Mouse (Mus musculus) embryonic facial prominence, embryonic 11.5 days (tissue): ENCODE data around the gene Slx1b. TPM values are rescaled to one million over a fixed set of nuclear protein-coding genes. Genes with fewer than 3 reads are reported as not detected.
A peak's percentile ranks its signal among the peaks of the same experiment; 100 is the strongest.

Source experiments
- ATAC-seq: fragments of 200-750 bp; cut with Nextera tagmentation; replicated peaks from 2 replicates; pipeline ENCODE4 v1.8.0; 2017; ENCODE audit warnings: low read depth; ENCODE audit not compliant: insufficient number of reproducible peaks, low FRiP score, low TSS enrichment
- DNase-seq: peaks from one replicate; pipeline ENCODE4 v3.0.0-alpha.2; 2015; ENCODE audit warnings: low spot score
- H3K27ac ChIP-seq: fragments of 300-500 bp; sonication (generic); replicated peaks from 2 replicates; pipeline ENCODE4 v1.5.1; 2014; ENCODE audit warnings: mild to moderate bottlenecking, low read depth, low read length, control low read depth
- H3K27me3 ChIP-seq: fragments of 300-500 bp; sonication (generic); 2 replicates; pipeline ENCODE4 v1.6.1; 2014; ENCODE audit warnings: mild to moderate bottlenecking, low read length, moderate library complexity, mixed read lengths; ENCODE audit not compliant: control insufficient read depth, insufficient read depth
- H3K36me3 ChIP-seq: fragments of 300-500 bp; sonication (generic); replicated peaks from 2 replicates; pipeline ENCODE4 v1.6.1; 2014; ENCODE audit warnings: low read depth, mild to moderate bottlenecking, low read length, moderate library complexity, mixed read lengths; ENCODE audit not compliant: control insufficient read depth, insufficient read depth
- H3K4me1 ChIP-seq: fragments of 300-500 bp; sonication (generic); 2 replicates; pipeline ENCODE4 v1.6.1; 2014; ENCODE audit warnings: low read length, mixed read lengths; ENCODE audit not compliant: control insufficient read depth, insufficient read depth
- H3K4me2 ChIP-seq: fragments of 300-500 bp; sonication (generic); 2 replicates; pipeline ENCODE4 v1.6.1; 2014; ENCODE audit warnings: low read depth, mild to moderate bottlenecking, control low read depth, low read length, moderate library complexity
- H3K4me3 ChIP-seq: fragments of 300-500 bp; sonication (generic); 2 replicates; pipeline ENCODE4 v1.5.1; 2014; ENCODE audit warnings: low read depth, low read length, control low read depth
- H3K9ac ChIP-seq: fragments of 300-500 bp; sonication (generic); replicated peaks from 2 replicates; pipeline ENCODE4 v1.6.1; 2014; ENCODE audit warnings: mild to moderate bottlenecking, control low read depth, low read length
- H3K9me3 ChIP-seq: fragments of 300-500 bp; sonication (generic); replicated peaks from 2 replicates; pipeline ENCODE4 v1.6.1; 2016; ENCODE audit warnings: mild to moderate bottlenecking, low read length, inconsistent platforms, mixed read lengths; ENCODE audit not compliant: control insufficient read depth
- WGBS: fragments of 180-500 bp; shearing (Covaris S2); extraction: QIAGEN DNeasy Blood & Tissue Kit; methylation state at CpG from one replicate; pipeline ENCODE4 v1.1.7; 2014; 5-methylcytosine and 5-hydroxymethylcytosine counted together
- polyA plus RNA-seq: library from polyadenylated mRNA; unstranded; fragments of >200 nt; fragmentation: Nextera tagmentation; extraction: Ambion mirVana; gene quantifications from 2 replicates; pipeline ENCODE4 v1.2.1, GENCODE M21; 2014

The Slx1b gene
- polyA plus RNA-seq, 1 experiment from 2014 or later, result 10.4 TPM

GRCm38 (mm10) chr7:126708175-126708952 lies 12.8 kb upstream of the Slx1b start:
- no peak overlapping the region for H3K4me2 ChIP-seq
- ATAC-seq, result no peak
- 87% methylated on average over 10 of the region's 10 CpGs for WGBS

GRCm38 (mm10) chr7:126707442-126708174 lies 12.0 kb upstream of the Slx1b start, which contains the start of gene Coro1a:
Gene Coro1a (minus strand): TSS chr7:126707787.
- WGBS, result 89% methylated on average over 19 of the region's 19 CpGs
- ATAC-seq, result no peak

More at GRCm38 (mm10) chr7:126708175-126708952, 12.8 kb upstream of the Slx1b start:
- Histone ChIP-seq H3K27ac (no peak overlapping the region), H3K9ac (no peak overlapping the region), H3K4me3 (no peak overlapping the region), H3K9me3 (no peaks in the 10 kb centered on the region), H3K4me1 (0 out of 2 replicates have a peak, but pooled peaks cover 6% of the 10 kb centered on the region), H3K36me3 (no peaks in the 10 kb centered on the region), H3K27me3 (peaks cover 2% of the 10 kb centered on the region; the same call in 1 of the 2 replicates)
- DNase-seq, result no peak

GRCm38 (mm10) chr7:126704121-126704980 lies 8.8 kb upstream of the Slx1b start:
- peak overlapping the region; percentile 65 for H3K9ac ChIP-seq
- H3K4me1 ChIP-seq, result 0 out of 2 replicates have a peak, but pooled peaks cover 6% of the 10 kb centered on the region
- DNase-seq (peak; percentile 83), ATAC-seq (peak; percentile 68)
- peak overlapping the region; percentile 52 for H3K4me3 ChIP-seq
- H3K9me3 ChIP-seq, result no peaks in the 10 kb centered on the region
- peaks cover 2% of the 10 kb centered on the region; the same call in 1 of the 2 replicates for H3K27me3 ChIP-seq
- WGBS, result 2% methylated on average over 39 of the region's 39 CpGs
- no peak overlapping the region for H3K27ac ChIP-seq
- no peaks in the 10 kb centered on the region for H3K36me3 ChIP-seq
- H3K4me2 ChIP-seq, result peak overlapping the region; percentile 94

More at GRCm38 (mm10) chr7:126707442-126708174, 12.0 kb upstream of the Slx1b start, which contains the start of gene Coro1a:
- H3K27me3 ChIP-seq, result peaks cover 2% of the 10 kb centered on the region; the same call in 1 of the 2 replicates
- H3K4me3 ChIP-seq, result no peak within 1 kb of the TSS
- H3K4me2 ChIP-seq, result no peak within 1 kb of the TSS
- no peak for DNase-seq
- H3K9ac ChIP-seq, result no peak within 1 kb of the TSS
- H3K9me3 ChIP-seq, result no peaks in the 10 kb centered on the region
- H3K4me1 ChIP-seq, result 0 out of 2 replicates have a peak, but pooled peaks cover 6% of the 10 kb centered on the region
- H3K27ac ChIP-seq, result no peak within 1 kb of the TSS
- no peaks in the 10 kb centered on the region for H3K36me3 ChIP-seq

GRCm38 (mm10) chr7:126703757-126704077 lies 8.1 kb upstream of the Slx1b start:
- Histone ChIP-seq H3K27ac (0 out of 2 replicates have a peak overlapping the region, but pooled peaks have one; percentile 2), H3K27me3 (peaks cover 2% of the 10 kb centered on the region; the same call in 1 of the 2 replicates), H3K36me3 (no peaks in the 10 kb centered on the region), H3K4me3 (peak overlapping the region; percentile 52), H3K9me3 (no peaks in the 10 kb centered on the region), H3K4me1 (0 out of 2 replicates have a peak, but pooled peaks cover 6% of the 10 kb centered on the region), H3K4me2 (peak overlapping the region; percentile 94), H3K9ac (no peak overlapping the region)
- no peak for DNase-seq
- ATAC-seq, result no peak
- WGBS, result 19% methylated on average over 7 of the region's 7 CpGs

GRCm38 (mm10) chr7:126702861-126703756 lies 7.5 kb upstream of the Slx1b start:
- Histone ChIP-seq H3K4me1 (0 out of 2 replicates have a peak, but pooled peaks cover 6% of the 10 kb centered on the region), H3K9ac (no peak overlapping the region), H3K27me3 (peaks cover 2% of the 10 kb centered on the region; the same call in 1 of the 2 replicates), H3K36me3 (no peaks in the 10 kb centered on the region), H3K4me2 (peak overlapping the region; percentile 94), H3K27ac (peak overlapping the region; percentile 2; the same call in 1 of the 2 replicates), H3K9me3 (no peaks in the 10 kb centered on the region), H3K4me3 (peak overlapping the region; percentile 52)
- ATAC-seq, result no peak
- DNase-seq, result no peak
- 80% methylated on average over 12 of the region's 12 CpGs for WGBS

- DNase-seq, result no peak
- H3K4me3 ChIP-seq, result no peak overlapping the region
- H3K9ac ChIP-seq, result no peak overlapping the region
- 81% methylated on average over 6 of the region's 6 CpGs for WGBS
- no peaks in the 10 kb centered on the region for H3K9me3 ChIP-seq
- H3K27ac ChIP-seq, result no peak overlapping the region
- no peak for ATAC-seq
- H3K4me1 ChIP-seq, result 0 out of 2 replicates have a peak, but pooled peaks cover 6% of the 10 kb centered on the region
- H3K4me2 ChIP-seq, result no peak overlapping the region; the same call in 1 of the 2 replicates
- peaks cover 2% of the 10 kb centered on the region; the same call in 1 of the 2 replicates for H3K27me3 ChIP-seq
- H3K36me3 ChIP-seq, result no peaks in the 10 kb centered on the region
Observed at GRCm38 (mm10) chr7:126702358-126702757, 6.8 kb upstream of the Slx1b start.
